Mouse (Mus musculus): ENCODE data around the gene Dab1. TPM values are rescaled to one million over a fixed set of nuclear protein-coding genes. Genes with fewer than 3 reads are reported as not detected.

Dab1 gene
- total RNA-seq, 2 experiments from 2014 or later = not detected

- no peak for ATAC-seq (replicated peaks; ENCODE audit: low FRiP score, poor library complexity, severe bottlenecking)
These were observed 438.0 kb downstream of the Dab1 start for GRCm38 (mm10) chr4:104057116-104057515.

GRCm38 (mm10) chr4:104059569-104059968 is 440.4 kb downstream of the Dab1 start:
- no peak for ATAC-seq (replicated peaks; ENCODE audit: low FRiP score, poor library complexity, severe bottlenecking)

DNA sequence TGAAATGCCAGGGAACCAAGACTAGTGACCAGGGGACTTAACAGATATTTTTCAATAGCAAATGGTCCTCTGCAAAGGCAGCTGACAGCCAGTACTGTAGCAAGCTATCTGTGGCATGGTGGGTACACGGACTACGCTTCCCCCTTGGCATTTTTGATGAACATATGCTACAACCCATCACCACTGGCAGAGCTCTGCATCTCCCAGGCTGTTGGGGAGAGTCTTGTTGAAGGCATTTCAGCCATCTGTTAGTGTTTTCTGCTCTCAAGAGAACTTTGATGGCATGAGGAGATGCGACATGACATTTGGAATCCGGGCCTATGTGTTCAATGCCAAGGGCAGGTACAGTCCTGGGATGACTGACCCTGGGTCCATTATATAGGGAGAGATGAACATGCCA is 443.2 kb downstream of the Dab1 start:
- ATAC-seq (replicated peaks; ENCODE audit: low FRiP score, poor library complexity, severe bottlenecking) = no peak

- no peak for ATAC-seq (replicated peaks; ENCODE audit: low FRiP score, poor library complexity, severe bottlenecking)
These were observed 447.7 kb downstream of the Dab1 start for GRCm38 (mm10) chr4:104066901-104067300.

- no peak for ATAC-seq (replicated peaks; ENCODE audit: low FRiP score, poor library complexity, severe bottlenecking)
These were observed 448.6 kb downstream of the Dab1 start for GRCm38 (mm10) chr4:104067748-104068147.

DNA sequence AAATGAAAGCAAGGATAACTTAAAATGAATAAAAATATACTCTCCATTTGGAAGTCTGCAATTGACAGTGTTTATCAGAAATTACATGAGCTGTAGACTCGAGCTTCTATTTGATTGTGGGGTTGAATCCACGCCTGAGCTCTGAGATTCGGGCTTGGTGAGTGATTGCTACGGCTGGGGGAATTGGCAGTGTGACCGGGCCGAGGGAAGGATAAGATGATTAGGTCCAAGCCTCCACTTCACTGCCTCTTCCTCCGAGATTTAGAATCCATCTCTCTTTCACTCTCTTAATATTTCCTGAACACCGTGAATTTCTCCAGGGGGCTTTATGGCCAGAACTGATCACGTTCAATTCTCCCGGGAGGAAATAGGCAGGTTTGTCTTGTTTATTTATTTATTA is 452.1 kb downstream of the Dab1 start:
- no peak for ATAC-seq (replicated peaks; ENCODE audit: low FRiP score, poor library complexity, severe bottlenecking)

DNA sequence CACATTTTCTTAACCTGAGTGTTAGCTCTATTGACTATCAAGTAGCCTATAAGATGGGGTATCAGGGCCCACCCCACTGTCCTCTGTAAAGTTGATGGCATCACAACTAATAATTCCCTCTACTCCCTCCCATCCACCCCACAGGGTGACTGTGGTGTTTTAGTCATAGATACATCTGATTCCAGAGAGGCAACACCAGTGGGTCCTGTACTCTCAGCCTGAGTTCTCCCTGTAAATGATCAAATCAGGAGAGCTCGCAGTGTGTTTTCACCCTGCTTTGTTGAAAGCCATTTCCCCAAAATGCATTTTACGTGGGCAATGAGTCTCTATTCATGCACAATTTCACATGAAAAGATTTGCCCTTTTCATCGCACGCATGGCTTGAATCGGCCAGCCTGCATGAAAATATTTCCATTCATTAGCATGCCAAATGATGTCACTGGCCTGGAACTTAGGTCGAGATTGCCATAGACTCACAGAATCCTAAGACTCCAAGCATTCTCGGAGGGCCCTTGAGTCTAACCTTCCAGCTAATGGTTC is 454.8 kb downstream of the Dab1 start:
- ATAC-seq (replicated peaks; ENCODE audit: low FRiP score, poor library complexity, severe bottlenecking) = no peak

DNA sequence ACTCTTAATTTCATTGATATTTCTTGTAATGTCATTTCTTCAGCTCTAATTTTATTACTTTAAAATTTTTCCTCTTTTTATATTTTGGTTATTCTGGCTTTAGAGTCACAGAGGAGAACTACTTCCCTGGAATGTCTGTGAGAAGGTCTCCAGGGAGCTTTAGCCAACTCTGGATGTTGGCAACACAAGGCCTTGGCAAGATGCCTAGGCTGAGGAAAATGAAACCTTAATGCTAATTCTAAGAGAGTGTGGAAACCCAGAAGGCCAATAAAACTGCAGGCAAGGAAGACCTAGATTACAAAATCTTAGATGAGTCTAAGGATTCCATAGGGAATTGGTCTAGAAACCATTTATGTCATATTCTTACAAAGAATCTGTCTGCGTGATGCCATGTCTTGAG is 458.6 kb downstream of the Dab1 start:
- ATAC-seq (replicated peaks; ENCODE audit: low FRiP score, poor library complexity, severe bottlenecking) = no peak

- ATAC-seq (replicated peaks; ENCODE audit: low FRiP score, poor library complexity, severe bottlenecking) = no peak
These were observed 487.1 kb downstream of the Dab1 start for GRCm38 (mm10) chr4:104106299-104106698.

- no peak for ATAC-seq (replicated peaks; ENCODE audit: low FRiP score, poor library complexity, severe bottlenecking)
These were observed 492.5 kb downstream of the Dab1 start for GRCm38 (mm10) chr4:104111614-104112013.

GRCm38 (mm10) chr4:104113209-104114005 is 494.2 kb downstream of the Dab1 start:
- ATAC-seq (replicated peaks; ENCODE audit: low FRiP score, poor library complexity, severe bottlenecking) = no peak

DNA sequence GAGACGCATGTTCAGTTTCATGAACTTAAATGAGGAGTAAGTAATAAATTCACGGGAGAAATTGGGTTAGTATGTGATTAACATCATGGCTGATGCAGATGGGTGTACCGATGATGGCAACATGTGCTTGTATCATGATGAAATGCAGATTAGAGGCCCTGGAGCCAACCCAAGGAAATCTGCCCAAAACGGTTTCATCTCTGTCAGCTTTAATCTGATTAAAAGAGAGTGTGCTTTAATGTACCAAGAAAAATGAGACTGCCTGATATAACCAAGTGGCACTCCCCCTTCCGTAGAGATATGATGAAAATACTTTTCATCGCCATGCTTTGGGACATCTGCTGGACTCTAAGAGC is 494.8 kb downstream of the Dab1 start:
- ATAC-seq (replicated peaks; ENCODE audit: low FRiP score, poor library complexity, severe bottlenecking) = no peak

DNA sequence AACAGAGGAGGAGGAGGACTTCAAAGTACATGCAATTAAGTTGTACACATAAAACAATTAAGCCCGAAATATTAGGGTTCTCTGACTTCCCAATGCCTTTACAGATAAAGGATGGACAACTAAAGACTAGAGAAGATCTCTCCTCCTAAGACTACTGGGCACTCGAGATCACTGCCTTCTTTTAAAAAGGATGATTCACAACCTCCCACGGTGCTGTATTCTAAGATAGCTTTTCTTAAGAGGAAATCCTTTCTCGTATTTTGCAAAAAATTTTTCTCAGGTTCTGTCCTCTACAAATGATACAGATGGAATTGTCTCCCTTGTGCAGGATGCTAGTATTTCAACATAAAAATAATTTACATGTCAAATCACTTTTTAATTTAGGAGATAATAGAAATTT is 500.9 kb downstream of the Dab1 start:
- ATAC-seq (replicated peaks; ENCODE audit: low FRiP score, poor library complexity, severe bottlenecking) = no peak

DNA sequence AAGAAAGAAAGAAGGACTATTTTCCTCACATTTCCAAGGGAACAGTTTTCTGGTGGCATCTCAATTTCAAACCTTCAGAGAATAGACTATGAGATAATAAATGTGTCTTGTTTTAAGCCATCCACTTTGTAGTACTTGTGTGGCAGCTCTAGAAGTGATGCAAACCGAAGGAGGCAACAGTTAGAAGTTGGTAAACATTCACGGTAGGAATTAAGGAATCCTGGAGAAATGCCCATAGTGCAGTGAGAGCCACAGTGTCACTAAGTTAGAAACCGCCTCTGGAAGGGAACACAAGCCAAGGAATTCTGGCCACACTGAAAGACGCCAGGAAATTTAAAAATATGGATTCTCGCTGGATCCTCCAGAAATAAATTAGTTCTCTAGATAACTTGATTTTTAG is 502.8 kb downstream of the Dab1 start:
- no peak for ATAC-seq (replicated peaks; ENCODE audit: low FRiP score, poor library complexity, severe bottlenecking)

- no peak for ATAC-seq (replicated peaks; ENCODE audit: low FRiP score, poor library complexity, severe bottlenecking)
These were observed 503.2 kb downstream of the Dab1 start for GRCm38 (mm10) chr4:104122364-104122763.

GRCm38 (mm10) chr4:104153637-104154036 is 534.5 kb downstream of the Dab1 start:
- no peak for ATAC-seq (replicated peaks; ENCODE audit: low FRiP score, poor library complexity, severe bottlenecking)

- ATAC-seq (replicated peaks; ENCODE audit: low FRiP score, poor library complexity, severe bottlenecking) = no peak
These were observed 558.9 kb downstream of the Dab1 start for GRCm38 (mm10) chr4:104178067-104178466.

DNA sequence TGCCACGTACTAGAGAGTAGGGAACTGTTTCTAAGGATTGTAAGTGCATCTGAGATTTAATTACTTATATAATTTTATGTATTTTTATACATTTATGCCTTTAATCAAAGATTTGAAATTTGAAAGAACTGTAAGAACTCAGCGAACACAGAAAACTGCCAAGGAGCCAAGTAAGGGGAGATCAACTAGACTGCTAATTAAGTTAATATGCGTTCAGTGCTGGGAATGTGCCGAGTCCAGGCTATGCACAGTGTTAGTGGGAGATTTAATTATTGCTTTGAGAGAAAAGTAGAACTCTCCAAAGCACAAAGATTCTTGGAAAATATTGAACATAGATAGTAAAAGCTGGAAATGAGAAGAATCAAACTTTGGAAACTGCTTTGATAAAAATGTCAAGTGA is 567.2 kb downstream of the Dab1 start:
- ATAC-seq (replicated peaks; ENCODE audit: low FRiP score, poor library complexity, severe bottlenecking) = no peak

- no peak for ATAC-seq (replicated peaks; ENCODE audit: low FRiP score, poor library complexity, severe bottlenecking)
These were observed 579.5 kb downstream of the Dab1 start for GRCm38 (mm10) chr4:104198635-104199034.

- ATAC-seq (replicated peaks; ENCODE audit: low FRiP score, poor library complexity, severe bottlenecking) = no peak
These were observed 582.5 kb downstream of the Dab1 start for GRCm38 (mm10) chr4:104201686-104202085.

- ATAC-seq (replicated peaks; ENCODE audit: low FRiP score, poor library complexity, severe bottlenecking) = no peak
These were observed 584.9 kb downstream of the Dab1 start for GRCm38 (mm10) chr4:104204047-104204446.

GRCm38 (mm10) chr4:104206639-104207038 is 587.5 kb downstream of the Dab1 start:
- no peak for ATAC-seq (replicated peaks; ENCODE audit: low FRiP score, poor library complexity, severe bottlenecking)

Measured in erythroid progenitor cell, adult 5-6 weeks (primary cell).